Mouse (Mus musculus) left cerebral cortex, adult 9 months (tissue): ENCODE measurements around the gene Phgdh.

ENCODE experiments used
- DNase-seq, 2 experiments: peaks; one replicate each; pipeline ENCODE4 v3.0.0; 2022; ENCODE audit warnings: low spot score in 2 of 2

Phgdh gene

GRCm38 (mm10) chr3:98339706-98340109 lies at the start of gene Phgdh:
Gene Phgdh (minus strand): TSS chr3:98339990.
- peak in 1 of 2 experiments; percentile 43 for DNase-seq

GRCm38 (mm10) chr3:98389305-98389704 lies 49.5 kb upstream of the Phgdh start:
- no peak for DNase-seq

DNA sequence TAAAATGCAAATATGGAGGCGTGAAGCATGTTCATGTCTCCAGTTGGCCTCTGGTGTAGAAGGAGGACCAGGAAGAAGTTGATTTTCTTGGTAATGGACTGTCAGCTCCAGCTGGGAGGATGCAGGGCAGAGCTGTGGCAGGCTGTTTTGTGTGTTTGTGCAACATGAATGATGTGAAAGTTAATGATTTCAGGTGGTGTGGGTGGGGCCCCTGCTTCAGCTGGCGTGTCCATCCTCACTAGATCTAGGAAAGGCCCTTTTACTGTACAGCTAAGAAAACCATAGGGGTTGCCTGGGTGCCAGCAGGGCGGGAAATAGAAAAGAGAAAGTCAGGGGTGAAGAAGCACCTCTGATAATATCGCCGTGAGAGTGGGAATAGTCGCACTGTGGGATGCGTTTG lies 48.0 kb upstream of the Phgdh start:
- DNase-seq = no peak

GRCm38 (mm10) chr3:98387086-98387485 lies 47.3 kb upstream of the Phgdh start:
- DNase-seq = no peak

GRCm38 (mm10) chr3:98383024-98383790 lies 43.4 kb upstream of the Phgdh start:
- no peak for DNase-seq

- peak in 1 of 2 experiments; percentile 85 for DNase-seq
Measured at GRCm38 (mm10) chr3:98382246-98382939, 42.6 kb upstream of the Phgdh start, which contains the start of gene Zfp697. Gene Zfp697 (plus strand): TSS chr3:98382461.

GRCm38 (mm10) chr3:98381677-98382245 lies 42.0 kb upstream of the Phgdh start:
- no peak for DNase-seq

- no peak for DNase-seq
Measured at GRCm38 (mm10) chr3:98379236-98379635, 39.4 kb upstream of the Phgdh start.

DNA sequence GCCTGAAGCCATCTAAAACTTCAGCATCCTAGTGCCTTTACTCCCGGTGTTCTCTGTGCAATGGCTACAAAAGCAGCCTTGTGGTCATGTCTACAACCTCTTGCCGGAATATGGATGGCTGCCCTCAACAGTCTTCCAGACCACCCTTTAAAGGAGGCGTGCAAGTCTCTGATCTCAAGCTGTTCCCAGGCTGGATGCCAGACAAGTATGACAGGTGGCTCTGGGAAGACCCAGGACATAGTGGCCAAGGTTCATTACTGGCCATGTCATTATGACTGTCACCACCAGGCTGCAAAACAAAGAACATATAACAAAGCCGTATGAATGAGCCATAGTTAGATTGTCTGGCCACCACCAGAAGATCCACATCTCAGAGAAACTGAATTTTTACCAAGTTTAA lies 38.5 kb upstream of the Phgdh start:
- no peak for DNase-seq

GRCm38 (mm10) chr3:98374980-98375379 lies 35.2 kb upstream of the Phgdh start:
- no peak for DNase-seq

GRCm38 (mm10) chr3:98374062-98374719 lies 34.4 kb upstream of the Phgdh start:
- no peak for DNase-seq

DNA sequence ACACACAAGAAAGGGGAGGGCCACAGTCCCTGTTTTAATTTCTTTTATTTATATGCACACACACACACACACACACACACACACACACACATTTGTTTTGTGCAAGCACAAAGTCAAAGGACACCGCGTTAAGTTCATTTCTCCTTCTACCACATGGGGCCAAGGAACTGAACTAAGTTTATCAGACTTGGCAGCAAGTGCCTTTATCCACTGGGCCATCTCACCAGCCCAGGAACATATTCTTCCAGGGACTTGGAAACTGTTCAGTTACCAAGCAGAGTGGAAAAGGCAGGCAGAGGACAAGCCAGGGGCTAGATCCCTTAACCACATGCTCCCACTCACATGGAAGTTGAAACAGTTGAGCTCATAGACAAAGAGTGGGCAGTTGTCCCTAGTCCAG lies 29.0 kb upstream of the Phgdh start:
- no peak for DNase-seq

- DNase-seq = no peak
Measured at GRCm38 (mm10) chr3:98368283-98368682, 28.5 kb upstream of the Phgdh start.

- DNase-seq = no peak
Measured at GRCm38 (mm10) chr3:98366823-98367222, 27.0 kb upstream of the Phgdh start.

DNA sequence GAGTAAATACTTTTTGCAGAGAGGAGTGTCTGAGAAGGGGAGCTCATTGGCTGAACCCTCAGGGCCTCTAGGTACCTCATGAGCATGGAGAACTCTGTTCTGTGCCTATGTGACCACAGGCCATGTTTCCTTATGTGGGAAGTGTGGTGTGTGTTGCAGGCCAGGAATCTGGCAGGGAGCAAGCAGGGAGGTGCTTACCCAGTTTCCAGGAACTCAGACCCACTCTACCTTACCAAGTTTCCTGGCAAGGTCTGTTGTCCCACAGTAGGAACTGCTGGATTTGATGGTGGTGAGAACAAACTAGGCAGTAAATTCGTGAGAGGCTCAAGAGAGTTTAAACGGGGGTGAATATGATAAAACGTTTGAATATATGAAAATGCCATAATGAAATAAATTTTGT lies 26.3 kb upstream of the Phgdh start:
- DNase-seq = no peak

GRCm38 (mm10) chr3:98362753-98363152 lies 23.0 kb upstream of the Phgdh start:
- DNase-seq = peak in 1 of 2 experiments; percentile 62

DNA sequence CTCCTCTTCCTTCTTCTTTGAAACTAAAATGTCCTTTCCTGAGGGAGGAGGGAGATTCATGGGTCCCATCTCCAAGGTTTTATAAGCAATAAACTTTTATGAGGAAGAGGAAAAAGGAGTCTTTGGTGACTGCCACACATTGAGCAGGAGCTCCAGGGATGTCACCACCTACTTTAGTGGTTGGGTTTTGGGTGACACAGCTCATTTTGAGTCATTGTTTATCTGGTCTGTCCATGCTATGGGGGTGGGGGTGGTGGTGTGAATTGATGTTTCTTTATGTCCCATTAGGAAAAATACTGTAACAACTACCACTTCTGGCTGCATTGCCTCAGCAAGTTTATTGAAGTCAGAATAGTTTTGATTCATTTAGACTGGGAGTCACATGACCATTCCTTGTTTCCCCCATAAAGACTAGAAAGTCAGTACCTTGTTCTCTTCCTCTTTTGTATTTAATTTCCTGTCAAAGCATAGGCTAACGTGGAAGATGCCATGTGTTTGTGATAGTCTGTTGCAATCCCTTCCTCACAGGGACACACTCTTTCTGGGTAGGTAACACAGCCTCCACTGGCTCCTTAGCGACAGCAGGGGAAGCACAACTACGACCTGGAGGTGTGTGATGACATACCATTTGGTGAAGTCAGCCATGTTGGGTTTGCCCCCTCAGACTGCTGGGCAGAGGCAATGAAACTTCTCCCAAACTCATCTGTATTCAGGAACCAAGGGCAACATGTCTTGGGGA lies 17.0 kb upstream of the Phgdh start:
- DNase-seq = no peak

GRCm38 (mm10) chr3:98356026-98356365 lies 16.2 kb upstream of the Phgdh start:
- no peak for DNase-seq

- no peak for DNase-seq
Measured at GRCm38 (mm10) chr3:98355344-98356025, 15.7 kb upstream of the Phgdh start.

DNA sequence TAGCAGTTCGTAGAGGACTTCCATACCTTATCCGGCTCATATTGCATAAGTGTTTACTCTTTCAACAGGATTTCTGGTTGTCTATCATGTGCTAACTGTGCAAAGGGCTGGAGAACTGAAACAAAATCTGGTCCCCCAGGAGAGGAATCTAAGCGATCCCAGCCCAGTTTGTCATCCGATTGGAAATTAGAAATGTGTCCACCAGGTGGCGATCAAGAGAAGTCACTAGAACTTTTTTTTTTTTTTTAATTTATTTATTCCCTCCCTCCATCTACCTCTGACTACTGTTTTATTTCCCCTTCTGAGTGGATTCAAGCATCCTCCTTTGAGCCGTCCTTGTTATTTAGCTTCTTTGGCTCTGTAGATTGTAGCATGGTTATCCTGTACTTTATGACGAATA lies 14.1 kb upstream of the Phgdh start:
- peak in 1 of 2 experiments; percentile 85 for DNase-seq

- DNase-seq = no peak
Measured at GRCm38 (mm10) chr3:98348705-98349104, 8.9 kb upstream of the Phgdh start.
